Mouse (Mus musculus) stomach, postnatal 0 days (tissue): ENCODE data around the gene Dnm3. TPM values are rescaled to one million over a fixed set of nuclear protein-coding genes. Genes with fewer than 3 reads are reported as not detected.

Experiments
- ATAC-seq: fragments of 200-750 bp; cut with Nextera tagmentation; 2 replicates; pipeline ENCODE4 v1.8.0; 2017; ENCODE audit not compliant: low FRiP score, low TSS enrichment
- DNase-seq: peaks from one replicate; pipeline ENCODE4 v3.0.0-alpha.2; 2016; ENCODE audit warnings: low spot score
- H3K27ac ChIP-seq: fragments of 300-500 bp; sonication (generic); replicated peaks from 2 replicates; pipeline ENCODE4 v1.5.1; 2014; ENCODE audit warnings: mild to moderate bottlenecking, control low read depth
- H3K27me3 ChIP-seq: fragments of 300-500 bp; sonication (generic); 2 replicates; pipeline ENCODE4 v1.6.1; 2014; ENCODE audit warnings: low read length; ENCODE audit not compliant: control insufficient read depth, insufficient read depth
- H3K36me3 ChIP-seq: fragments of 300-500 bp; sonication (generic); 2 replicates; pipeline ENCODE4 v1.6.1; 2014; ENCODE audit warnings: low read length, mixed read lengths; ENCODE audit not compliant: control insufficient read depth, insufficient read depth
- H3K4me1 ChIP-seq: fragments of 300-500 bp; sonication (generic); replicated peaks from 2 replicates; pipeline ENCODE4 v1.6.1; 2014; ENCODE audit warnings: antibody characterized with exemption; ENCODE audit not compliant: control insufficient read depth, insufficient read depth
- H3K4me2 ChIP-seq: fragments of 300-500 bp; sonication (generic); replicated peaks from 2 replicates; pipeline ENCODE4 v1.6.1; 2014; ENCODE audit warnings: low read depth, mild to moderate bottlenecking, control low read depth, moderate library complexity
- H3K4me3 ChIP-seq: fragments of 300-500 bp; sonication (generic); 2 replicates; pipeline ENCODE4 v1.5.1; 2014; ENCODE audit warnings: low read depth, low read length, control low read depth
- H3K9ac ChIP-seq: fragments of 300-500 bp; sonication (generic); 2 replicates; pipeline ENCODE4 v1.6.1; 2014; ENCODE audit warnings: mild to moderate bottlenecking, low read length, control low read depth, mixed read lengths
- H3K9me3 ChIP-seq: fragments of 300-500 bp; sonication (generic); 2 replicates; pipeline ENCODE4 v1.6.1; 2016; ENCODE audit warnings: low read length; ENCODE audit not compliant: control insufficient read depth
- CTCF ChIP-seq: IDR thresholded peaks from 2 replicates; pipeline ENCODE4 v1.5.1; 2016; ENCODE audit warnings: antibody characterized with exemption, low read depth, mild to moderate bottlenecking, moderate library complexity
- EP300 ChIP-seq: optimal IDR thresholded peaks from 2 replicates; pipeline ENCODE3; 2016; ENCODE audit warnings: antibody characterized with exemption
- WGBS: fragments of 180-500 bp; shearing (Covaris S2); extraction: QIAGEN DNeasy Blood & Tissue Kit; methylation state at CpG from one replicate; pipeline ENCODE4 v1.1.7; 2014; 5-methylcytosine and 5-hydroxymethylcytosine counted together
- polyA plus RNA-seq: library from polyadenylated mRNA; unstranded; fragments of >200 nt; fragmentation: Nextera tagmentation; extraction: Ambion mirVana; gene quantifications from 2 replicates; pipeline ENCODE4 v1.2.1, GENCODE M21; 2015

Dnm3 gene
- polyA plus RNA-seq, 1 experiment from 2014 or later = 2.1 TPM

GRCm38 (mm10) chr1:162298527-162298926, 179.3 kb downstream of the Dnm3 start:
- TF ChIP-seq CTCF (no peak), EP300 (no peak)
- Histone ChIP-seq H3K27ac (no peak overlapping the region), H3K4me1 (no peaks in the 10 kb centered on the region), H3K4me3 (no peak overlapping the region), H3K36me3 (no peaks in the 10 kb centered on the region), H3K27me3 (no peaks in the 10 kb centered on the region), H3K9me3 (no peaks in the 10 kb centered on the region), H3K9ac (no peak overlapping the region), H3K4me2 (no peak overlapping the region)
- 94% methylated on average over 3 of the region's 3 CpGs for WGBS
- ATAC-seq = no peak
- DNase-seq = no peak

- no peak for ATAC-seq
Measured at GRCm38 (mm10) chr1:162295443-162295842, 182.4 kb downstream of the Dnm3 start.

GRCm38 (mm10) chr1:162294572-162294910, 183.3 kb downstream of the Dnm3 start:
- WGBS = 55% methylated on average over 4 of the region's 4 CpGs

More at GRCm38 (mm10) chr1:162295443-162295842, 182.4 kb downstream of the Dnm3 start:
- Histone ChIP-seq H3K4me1 (no peaks in the 10 kb centered on the region), H3K4me2 (no peak overlapping the region), H3K9me3 (no peaks in the 10 kb centered on the region), H3K27me3 (no peaks in the 10 kb centered on the region), H3K27ac (0 out of 2 replicates have a peak overlapping the region, but pooled peaks have one; percentile 30), H3K9ac (no peak overlapping the region), H3K36me3 (no peaks in the 10 kb centered on the region), H3K4me3 (no peak overlapping the region)
- no peak for TF ChIP-seq CTCF
- TF ChIP-seq EP300 = no peak
- WGBS = 51% methylated on average over 5 of the region's 5 CpGs
- DNase-seq = no peak

GRCm38 (mm10) chr1:162293732-162294571, 183.9 kb downstream of the Dnm3 start:
- Histone ChIP-seq H3K4me2 (no peak overlapping the region), H3K27ac (no peak overlapping the region), H3K9ac (no peak overlapping the region), H3K4me3 (no peak overlapping the region), H3K9me3 (no peaks in the 10 kb centered on the region), H3K27me3 (no peaks in the 10 kb centered on the region), H3K4me1 (no peaks in the 10 kb centered on the region), H3K36me3 (no peaks in the 10 kb centered on the region)
- WGBS = 36% methylated on average over 4 of the region's 4 CpGs
- ATAC-seq (no peak), DNase-seq (no peak)
- TF ChIP-seq EP300 = no peak
- TF ChIP-seq CTCF = no peak

More at GRCm38 (mm10) chr1:162294572-162294910, 183.3 kb downstream of the Dnm3 start:
- no peaks in the 10 kb centered on the region for H3K27me3 ChIP-seq
- no peak for DNase-seq
- no peaks in the 10 kb centered on the region for H3K4me1 ChIP-seq
- no peak overlapping the region for H3K9ac ChIP-seq
- TF ChIP-seq EP300 (no peak), CTCF (no peak)
- H3K9me3 ChIP-seq = no peaks in the 10 kb centered on the region
- H3K4me2 ChIP-seq = no peak overlapping the region
- H3K27ac ChIP-seq = no peak overlapping the region
- no peak overlapping the region for H3K4me3 ChIP-seq
- H3K36me3 ChIP-seq = no peaks in the 10 kb centered on the region
- no peak for ATAC-seq

GRCm38 (mm10) chr1:162286910-162287309, 190.9 kb downstream of the Dnm3 start:
- H3K36me3 ChIP-seq = no peaks in the 10 kb centered on the region
- no peak overlapping the region for H3K9ac ChIP-seq
- H3K4me2 ChIP-seq = no peak overlapping the region
- no peak overlapping the region for H3K27ac ChIP-seq
- H3K9me3 ChIP-seq = no peaks in the 10 kb centered on the region
- DNase-seq (no peak), ATAC-seq (no peak)
- H3K4me3 ChIP-seq = no peak overlapping the region
- 51% methylated on average over 6 of the region's 6 CpGs for WGBS
- TF ChIP-seq EP300 (no peak), CTCF (peak; percentile 57)
- H3K27me3 ChIP-seq = no peaks in the 10 kb centered on the region
- H3K4me1 ChIP-seq = no peaks in the 10 kb centered on the region

- DNase-seq (no peak), ATAC-seq (no peak)
- no peak overlapping the region for H3K27ac ChIP-seq
- no peak overlapping the region for H3K4me3 ChIP-seq
- H3K9ac ChIP-seq = no peak overlapping the region
- no peaks in the 10 kb centered on the region for H3K4me1 ChIP-seq
- no peak for TF ChIP-seq CTCF
- no peak for TF ChIP-seq EP300
- no peaks in the 10 kb centered on the region for H3K9me3 ChIP-seq
- H3K4me2 ChIP-seq = no peak overlapping the region
- H3K36me3 ChIP-seq = no peaks in the 10 kb centered on the region
- H3K27me3 ChIP-seq = no peaks in the 10 kb centered on the region
- 31% methylated on average over 7 of the region's 7 CpGs for WGBS
Measured at GRCm38 (mm10) chr1:162281981-162282381, 195.9 kb downstream of the Dnm3 start.
